Mouse (Mus musculus) lung, adult 2 months (tissue): ENCODE measurements around the gene Tescl. TPM values are rescaled to one million over a fixed set of nuclear protein-coding genes. Genes with fewer than 3 reads are reported as not detected.

Source experiments
- DNase-seq: peaks from one replicate; pipeline ENCODE4 v3.0.0; 2022
- H3K4me1 ChIP-seq: fragments of 200-500 bp; 2 replicates; pipeline ENCODE4 v1.6.1; 2011; ENCODE audit warnings: low read length; ENCODE audit not compliant: control insufficient read depth, insufficient read depth
- H3K4me3 ChIP-seq: fragments of 200-500 bp; replicated peaks from 2 replicates; pipeline ENCODE3; 2011; ENCODE audit warnings: low read depth, mild to moderate bottlenecking, control low read depth, low read length; ENCODE audit errors: extremely low read depth
- CTCF ChIP-seq: fragments of 200-500 bp; IDR thresholded peaks from 2 replicates; pipeline ENCODE4 v1.5.1; 2011; ENCODE audit warnings: mild to moderate bottlenecking, low read length, control low read depth; ENCODE audit not compliant: insufficient read depth
- POLR2A ChIP-seq: fragments of 200-500 bp; IDR thresholded peaks from 2 replicates; pipeline ENCODE4 v1.6.1; 2011; ENCODE audit warnings: low read depth, mild to moderate bottlenecking, control low read depth, low read length, borderline replicate concordance; ENCODE audit errors: extremely low read depth
- WGBS: fragments of 180-500 bp; shearing (Covaris S2); methylation state at CpG from one replicate; pipeline ENCODE4 v1.1.7; 2018; 5-methylcytosine and 5-hydroxymethylcytosine counted together
- polyA plus RNA-seq: library from polyadenylated mRNA; depleted of rRNA; stranded (reverse); fragments of >200 nt; gene quantifications from 2 replicates; pipeline ENCODE4 v1.2.3, GENCODE M21; 2012

The Tescl gene
- polyA plus RNA-seq, 1 experiment, result 0.58 TPM

- no peak overlapping the region for H3K4me3 ChIP-seq
- peaks cover 12% of the 10 kb centered on the region for H3K4me1 ChIP-seq
- 53% methylated on average over 4 of the region's 4 CpGs for WGBS
- DNase-seq, result no peak
- no peak for TF ChIP-seq CTCF
- no peak for TF ChIP-seq POLR2A
Measured at GRCm38 (mm10) chr7:24372786-24373185, 39.0 kb upstream of the Tescl start.

- H3K4me3 ChIP-seq, result no peak overlapping the region
- peak; percentile 45 for DNase-seq
- WGBS, result 26% methylated on average over 11 of the region's 11 CpGs
- TF ChIP-seq CTCF (no peak), POLR2A (0 out of 2 replicates have a peak, but pooled peaks have one; percentile 16)
- H3K4me1 ChIP-seq, result peaks cover 12% of the 10 kb centered on the region
Measured at GRCm38 (mm10) chr7:24372300-24372699, 38.6 kb upstream of the Tescl start.

GRCm38 (mm10) chr7:24371809-24372145 lies 38.0 kb upstream of the Tescl start:
- WGBS, result 55% methylated on average over 3 of the region's 3 CpGs
- no peak for DNase-seq
- peaks cover 12% of the 10 kb centered on the region for H3K4me1 ChIP-seq
- TF ChIP-seq CTCF, result no peak
- TF ChIP-seq POLR2A, result no peak
- no peak overlapping the region for H3K4me3 ChIP-seq

DNA sequence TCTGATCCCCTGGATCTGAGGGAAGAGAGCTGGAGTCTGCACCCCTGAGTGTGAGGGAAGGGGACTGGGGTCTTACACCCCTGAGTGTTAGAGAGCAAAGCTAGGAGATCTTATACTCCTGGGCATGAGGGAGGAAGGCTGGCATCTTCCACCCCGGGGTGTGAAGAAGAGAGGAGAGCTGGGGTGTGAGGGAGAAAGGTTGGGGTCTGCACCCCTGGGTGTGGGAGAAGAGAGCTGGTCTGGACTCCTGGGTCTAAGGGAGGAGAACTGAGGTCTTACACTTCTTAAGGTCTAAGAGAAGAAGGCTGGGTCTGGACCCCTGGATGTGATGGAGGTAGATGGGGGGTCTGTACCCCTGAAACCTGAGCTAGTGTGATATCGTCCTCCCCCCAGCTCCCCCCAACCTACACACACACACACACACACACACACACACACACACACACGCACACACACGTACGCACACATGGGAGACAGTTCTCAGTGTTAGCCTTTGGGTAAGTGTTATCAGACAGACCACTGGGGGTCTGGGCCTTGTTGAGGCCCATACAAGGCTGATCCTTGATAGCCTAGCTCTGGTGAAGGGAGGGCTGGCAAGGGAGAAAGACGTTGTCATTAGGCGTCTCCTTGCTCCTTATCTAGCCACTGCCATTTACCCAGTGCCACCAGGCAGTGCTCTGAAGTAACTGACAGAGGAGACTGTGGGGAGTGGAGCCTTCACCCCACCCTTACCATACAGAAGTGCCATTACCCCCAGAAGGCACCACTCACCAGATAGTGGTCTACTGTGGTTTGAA lies 37.5 kb upstream of the Tescl start:
- Histone ChIP-seq H3K4me3 (no peak overlapping the region), H3K4me1 (peaks cover 12% of the 10 kb centered on the region)
- DNase-seq, result no peak
- WGBS, result 69% methylated on average over 7 of the region's 7 CpGs
- TF ChIP-seq CTCF, result no peak
- no peak for TF ChIP-seq POLR2A

- Histone ChIP-seq H3K4me1 (peaks cover 12% of the 10 kb centered on the region), H3K4me3 (peak within 1 kb of the TSS; percentile 36)
- DNase-seq, result no peak
- TF ChIP-seq CTCF (no peak), POLR2A (peak; percentile 6; the same call in 1 of the 2 replicates)
- WGBS, result 32% methylated on average over 23 of the region's 23 CpGs
Measured at GRCm38 (mm10) chr7:24369731-24370541, 36.2 kb upstream of the Tescl start, which contains the start of gene Kcnn4. Gene Kcnn4 (plus strand): TSS chr7:24370263.

DNA sequence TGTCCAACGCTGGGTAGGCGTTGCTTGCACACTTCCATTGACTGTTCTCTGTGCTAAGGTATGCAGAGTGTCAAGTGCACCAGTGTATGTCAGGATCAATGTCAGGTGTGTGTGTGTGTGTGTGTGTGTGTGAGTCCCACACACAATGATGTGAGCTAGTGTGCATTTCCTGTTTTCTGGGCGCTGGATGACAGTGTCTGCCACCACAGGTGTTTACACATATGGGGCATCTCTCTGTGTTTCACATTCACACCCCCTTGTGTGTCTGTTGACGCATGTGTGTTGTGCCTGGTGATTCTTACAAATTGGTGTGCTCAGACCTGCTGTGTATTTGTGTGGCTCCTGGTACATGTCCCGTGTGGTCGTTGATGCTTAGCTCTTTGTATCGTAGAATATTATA lies 35.2 kb upstream of the Tescl start:
- Histone ChIP-seq H3K4me1 (peaks cover 12% of the 10 kb centered on the region), H3K4me3 (no peak overlapping the region)
- TF ChIP-seq POLR2A (no peak), CTCF (no peak)
- DNase-seq, result no peak
- 81% methylated on average over 7 of the region's 7 CpGs for WGBS

DNA sequence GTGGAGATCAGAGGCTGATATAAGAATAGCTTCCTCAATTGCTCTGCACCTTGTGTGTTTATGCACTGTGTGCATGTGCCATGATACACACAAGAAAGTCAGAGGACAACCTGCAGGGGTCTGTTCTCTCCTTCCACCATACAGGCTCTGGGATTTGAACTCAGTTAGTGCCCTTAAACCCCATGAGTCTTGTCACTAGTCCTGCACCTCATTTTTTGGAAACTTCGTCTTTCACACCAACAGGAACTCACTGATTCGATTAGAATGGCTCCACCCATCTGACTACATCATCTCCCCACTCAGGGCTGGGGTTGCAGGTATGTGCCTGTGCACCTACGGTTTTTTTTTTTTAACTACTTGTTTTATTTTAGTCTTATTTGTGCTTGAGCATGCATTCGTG lies 34.5 kb upstream of the Tescl start:
- TF ChIP-seq CTCF, result no peak
- no peak for TF ChIP-seq POLR2A
- Histone ChIP-seq H3K4me1 (peaks cover 6% of the 10 kb centered on the region), H3K4me3 (no peak overlapping the region)
- DNase-seq, result no peak
- 48% methylated on average over 4 of the region's 4 CpGs for WGBS

GRCm38 (mm10) chr7:24366716-24367632 lies 33.2 kb upstream of the Tescl start:
- no peak for DNase-seq
- 59% methylated on average over 15 of the region's 15 CpGs for WGBS
- TF ChIP-seq CTCF, result no peak
- H3K4me1 ChIP-seq, result no peaks in the 10 kb centered on the region; the same call in 1 of the 2 replicates
- H3K4me3 ChIP-seq, result no peak overlapping the region
